Mouse (Mus musculus): Measurements from ENCODE around the gene Bcl7c. TPM values are rescaled to one million over a fixed set of nuclear protein-coding genes. Genes with fewer than 3 reads are reported as not detected.
"Not testable (repeated sequence)": the region's sequence is repeated elsewhere in the genome, so short reads cannot be mapped to it uniquely, and the experiment has no call there.

Bcl7c gene
- total RNA-seq (2017) = 22.5 to 27.9 TPM (median 23.5 TPM) in 3 replicates

DNA sequence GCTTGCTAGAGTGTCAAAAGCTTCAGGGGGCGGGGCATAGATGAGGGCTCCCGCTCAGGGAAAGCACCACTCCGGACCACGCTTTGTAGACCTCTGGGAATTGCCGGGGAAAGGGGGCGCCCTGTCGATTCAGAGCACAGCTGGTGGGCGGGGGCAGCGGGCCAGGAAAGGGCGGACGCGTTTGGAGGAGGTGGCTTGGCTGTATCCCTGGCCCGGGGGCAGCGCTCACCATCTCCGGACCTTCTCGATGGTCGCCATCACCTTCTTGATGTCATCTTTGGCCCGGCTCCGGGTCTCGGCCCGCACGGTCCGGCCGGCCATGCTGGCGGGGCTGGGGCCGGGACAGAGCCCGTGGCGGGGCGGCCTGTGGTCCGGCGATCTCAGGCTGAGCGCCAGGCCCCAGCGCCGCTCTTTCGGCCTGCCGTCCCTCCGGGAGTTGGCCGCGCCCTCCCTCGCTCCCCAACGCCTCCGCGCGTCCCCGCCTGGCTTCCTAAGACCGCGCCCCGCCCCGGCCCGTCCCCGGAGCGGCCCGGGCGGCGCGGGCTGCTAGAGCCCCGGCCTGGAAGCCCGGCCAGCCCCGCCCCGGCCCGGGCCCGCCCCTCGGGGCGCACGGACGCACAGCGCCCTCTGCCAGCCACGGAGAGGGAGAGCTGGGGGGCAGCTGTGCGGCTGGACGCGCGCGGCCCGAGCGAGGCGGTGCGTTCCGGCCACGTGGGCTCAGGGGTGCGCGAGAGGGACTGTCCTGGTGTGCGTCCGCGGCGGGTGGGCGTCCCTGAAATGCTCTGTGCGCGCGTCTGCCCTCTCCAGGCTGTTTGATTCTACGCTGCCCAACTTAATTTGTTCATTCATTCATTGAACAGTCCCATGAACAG lies at the start of gene Bcl7c:
Bcl7c (minus strand) TSS at position 727 of the 872 bp plus-strand sequence.
- ATAC-seq (replicated peaks; ENCODE audit: insufficient number of reproducible peaks, low FRiP score, low TSS enrichment, poor library complexity, severe bottlenecking) = peak; percentile 54

DNA sequence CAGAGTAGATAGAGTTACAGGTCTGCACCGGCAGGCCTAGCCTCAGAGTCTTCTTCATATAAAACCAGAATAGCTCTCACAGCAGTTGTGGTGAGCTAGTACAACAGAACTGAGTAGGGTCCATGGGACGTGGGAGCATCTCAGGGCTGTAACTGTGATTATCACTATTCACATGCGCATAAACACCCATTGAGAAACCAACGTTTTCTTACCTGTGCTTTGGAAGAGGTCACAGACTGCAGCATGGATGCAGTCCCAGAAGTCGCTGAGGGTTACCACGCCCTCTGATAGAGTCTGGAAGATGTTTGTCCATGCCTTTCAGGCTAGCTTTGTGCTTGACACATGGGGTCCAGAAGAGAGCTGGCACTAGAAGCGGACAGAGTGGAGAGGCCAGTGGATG lies 45.0 kb upstream of the Bcl7c start:
- ATAC-seq (replicated peaks; ENCODE audit: insufficient number of reproducible peaks, low FRiP score, low TSS enrichment, poor library complexity, severe bottlenecking) = no peak

DNA sequence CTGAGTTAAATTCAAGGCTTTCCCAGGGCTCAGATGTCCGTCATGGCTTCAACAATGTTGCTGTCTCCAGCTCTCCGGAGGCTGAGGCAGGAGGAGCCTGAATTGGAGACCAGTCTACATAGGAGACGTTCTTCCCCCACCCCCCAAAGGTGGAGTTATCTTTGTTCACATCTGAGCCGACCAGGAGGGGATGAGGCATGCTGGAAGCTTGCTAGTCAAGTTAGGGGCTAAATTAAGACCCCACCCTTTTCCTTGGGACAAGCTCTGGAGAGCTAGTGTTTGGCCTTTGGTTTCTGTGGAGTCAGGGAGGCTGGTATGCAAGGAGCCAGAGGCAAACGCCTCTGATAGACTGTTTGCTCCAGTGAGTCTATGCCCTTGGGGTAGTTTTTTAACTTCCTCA lies 44.4 kb upstream of the Bcl7c start:
- ATAC-seq (replicated peaks; ENCODE audit: insufficient number of reproducible peaks, low FRiP score, low TSS enrichment, poor library complexity, severe bottlenecking) = no peak

DNA sequence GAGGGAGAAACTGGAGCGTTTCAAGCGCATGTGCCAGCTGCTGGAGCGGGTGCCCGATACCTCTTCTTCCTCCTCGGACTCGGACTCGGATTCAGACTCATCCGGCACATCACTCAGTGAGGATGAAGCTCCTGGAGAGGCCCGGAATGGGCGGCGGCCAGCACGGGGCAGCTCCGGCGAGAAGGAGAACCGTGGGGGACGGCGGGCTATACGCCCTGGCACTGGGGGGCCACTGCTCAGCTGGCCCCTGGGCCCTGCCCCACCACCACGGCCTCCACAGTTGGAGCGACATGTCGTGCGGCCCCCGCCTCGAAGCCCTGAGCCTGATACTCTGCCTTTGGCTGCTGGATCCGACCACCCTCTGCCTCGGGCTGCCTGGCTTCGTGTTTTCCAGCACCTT lies 43.3 kb upstream of the Bcl7c start:
- no peak for ATAC-seq (replicated peaks; ENCODE audit: insufficient number of reproducible peaks, low FRiP score, low TSS enrichment, poor library complexity, severe bottlenecking)

DNA sequence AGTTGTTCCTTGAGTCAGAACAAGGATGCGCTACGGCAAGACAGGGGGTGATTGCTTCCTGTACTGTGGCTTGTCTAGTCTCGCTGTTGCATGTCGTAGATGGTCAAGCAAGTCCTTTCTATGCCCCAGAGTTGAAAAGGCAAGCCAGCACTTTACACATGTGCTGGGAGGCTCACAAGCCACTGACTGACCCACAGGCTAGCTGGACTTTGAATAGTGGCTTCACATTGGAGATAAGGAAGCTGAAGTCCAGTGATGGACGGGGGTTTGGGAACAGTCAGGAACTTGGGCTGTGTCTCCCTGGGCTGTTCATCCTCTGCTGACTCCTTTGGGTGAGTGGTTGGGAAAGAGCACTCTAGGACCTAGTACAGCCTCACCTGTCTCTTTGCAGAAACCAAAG lies 42.9 kb upstream of the Bcl7c start:
- no peak for ATAC-seq (replicated peaks; ENCODE audit: insufficient number of reproducible peaks, low FRiP score, low TSS enrichment, poor library complexity, severe bottlenecking)

DNA sequence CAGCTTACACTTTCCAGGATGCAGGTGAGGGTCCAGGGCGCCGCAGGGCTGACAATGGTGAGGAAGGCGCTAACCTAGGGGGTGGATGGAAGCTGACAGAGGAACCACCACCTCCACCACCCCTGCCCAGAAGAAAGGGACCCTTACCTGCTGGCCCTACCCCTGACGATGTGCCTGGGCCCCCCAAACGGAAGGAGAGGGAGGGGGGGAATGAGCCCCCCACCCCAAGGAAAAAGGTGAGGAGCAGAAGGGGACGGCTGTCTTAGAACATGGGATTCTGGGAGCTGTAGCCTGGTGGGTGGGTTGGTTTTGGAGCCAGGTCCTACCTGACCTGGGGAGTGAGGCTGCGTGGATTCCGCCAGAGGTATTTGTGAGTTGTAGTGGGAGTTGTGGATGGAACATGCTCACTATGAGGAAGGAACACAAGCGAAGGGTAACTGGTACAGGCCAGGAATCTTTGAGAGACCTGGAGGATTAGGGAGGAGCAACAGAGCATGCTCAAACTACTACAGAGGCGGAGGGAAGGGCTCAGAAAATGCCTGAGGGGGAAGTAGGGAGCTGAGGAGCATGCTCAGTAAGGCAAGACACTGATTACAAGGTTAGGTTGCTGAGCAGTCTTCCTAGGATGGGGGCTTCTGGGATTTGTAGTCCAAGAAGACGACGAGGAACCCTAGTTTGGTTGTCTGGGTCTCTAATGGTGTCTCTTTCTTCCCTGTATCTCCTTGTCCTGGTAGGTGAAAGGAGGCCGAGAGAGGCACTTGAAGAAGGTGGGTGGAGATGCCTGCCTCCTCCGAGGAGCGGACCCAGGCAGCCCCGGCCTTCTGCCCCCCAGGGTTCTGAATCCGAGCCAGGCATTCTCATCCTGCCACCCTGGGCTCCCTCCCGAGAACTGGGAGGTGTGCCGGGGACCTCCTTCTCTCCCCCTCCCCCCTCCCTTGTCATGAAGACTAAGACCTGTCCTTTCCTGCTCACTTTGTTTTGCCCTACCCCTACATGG lies 41.7 kb upstream of the Bcl7c start:
- ATAC-seq (replicated peaks; ENCODE audit: insufficient number of reproducible peaks, low FRiP score, low TSS enrichment, poor library complexity, severe bottlenecking) = no peak

DNA sequence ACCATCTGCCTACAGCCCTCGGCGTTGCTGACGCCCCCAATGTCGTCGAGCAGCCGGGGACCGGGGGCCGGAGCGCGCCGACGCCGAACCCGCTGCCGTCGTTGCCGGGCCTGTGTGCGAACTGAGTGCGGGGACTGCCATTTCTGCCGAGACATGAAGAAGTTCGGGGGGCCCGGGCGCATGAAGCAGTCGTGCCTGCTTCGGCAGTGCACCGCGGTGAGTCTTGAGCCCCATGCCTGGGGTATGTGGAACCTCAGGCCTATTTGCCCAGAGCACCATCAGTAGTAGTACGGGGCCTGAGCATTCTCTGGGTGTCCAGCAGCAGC lies 39.5 kb upstream of the Bcl7c start:
- no peak for ATAC-seq (replicated peaks; ENCODE audit: insufficient number of reproducible peaks, low FRiP score, low TSS enrichment, poor library complexity, severe bottlenecking)

DNA sequence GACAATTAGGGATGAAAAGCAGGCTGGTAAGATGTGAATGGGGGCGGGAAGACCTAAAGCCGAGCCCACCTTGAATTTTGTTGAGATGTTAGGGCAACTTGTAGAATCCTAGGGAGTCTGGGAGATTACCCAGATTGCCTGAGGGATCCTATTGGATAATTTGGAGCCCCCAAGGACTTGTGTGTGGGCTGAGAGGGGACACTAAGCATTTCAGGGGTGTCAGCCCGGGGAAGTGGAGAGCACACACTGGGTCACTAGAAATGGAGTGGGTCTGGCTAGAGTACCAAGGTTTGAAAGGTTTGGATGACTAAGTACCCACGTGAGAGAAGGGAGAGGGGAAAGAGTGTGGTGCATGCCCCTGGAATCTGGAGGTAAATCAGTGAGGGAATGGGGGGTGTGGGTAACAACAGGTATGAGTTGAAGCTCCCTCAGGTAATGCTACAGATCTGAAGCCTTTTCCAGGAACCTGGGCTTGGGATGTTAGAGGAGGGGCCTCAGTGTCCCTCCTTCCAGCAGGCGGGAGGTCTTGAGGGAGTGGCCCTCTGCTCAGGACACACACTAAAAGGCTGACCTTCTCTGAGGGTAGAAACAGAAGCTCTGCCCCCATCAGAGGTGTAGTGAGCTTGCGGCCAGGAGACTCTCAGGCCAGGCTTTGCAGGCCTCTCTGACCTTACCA lies 39.0 kb upstream of the Bcl7c start:
- no peak for ATAC-seq (replicated peaks; ENCODE audit: insufficient number of reproducible peaks, low FRiP score, low TSS enrichment, poor library complexity, severe bottlenecking)

DNA sequence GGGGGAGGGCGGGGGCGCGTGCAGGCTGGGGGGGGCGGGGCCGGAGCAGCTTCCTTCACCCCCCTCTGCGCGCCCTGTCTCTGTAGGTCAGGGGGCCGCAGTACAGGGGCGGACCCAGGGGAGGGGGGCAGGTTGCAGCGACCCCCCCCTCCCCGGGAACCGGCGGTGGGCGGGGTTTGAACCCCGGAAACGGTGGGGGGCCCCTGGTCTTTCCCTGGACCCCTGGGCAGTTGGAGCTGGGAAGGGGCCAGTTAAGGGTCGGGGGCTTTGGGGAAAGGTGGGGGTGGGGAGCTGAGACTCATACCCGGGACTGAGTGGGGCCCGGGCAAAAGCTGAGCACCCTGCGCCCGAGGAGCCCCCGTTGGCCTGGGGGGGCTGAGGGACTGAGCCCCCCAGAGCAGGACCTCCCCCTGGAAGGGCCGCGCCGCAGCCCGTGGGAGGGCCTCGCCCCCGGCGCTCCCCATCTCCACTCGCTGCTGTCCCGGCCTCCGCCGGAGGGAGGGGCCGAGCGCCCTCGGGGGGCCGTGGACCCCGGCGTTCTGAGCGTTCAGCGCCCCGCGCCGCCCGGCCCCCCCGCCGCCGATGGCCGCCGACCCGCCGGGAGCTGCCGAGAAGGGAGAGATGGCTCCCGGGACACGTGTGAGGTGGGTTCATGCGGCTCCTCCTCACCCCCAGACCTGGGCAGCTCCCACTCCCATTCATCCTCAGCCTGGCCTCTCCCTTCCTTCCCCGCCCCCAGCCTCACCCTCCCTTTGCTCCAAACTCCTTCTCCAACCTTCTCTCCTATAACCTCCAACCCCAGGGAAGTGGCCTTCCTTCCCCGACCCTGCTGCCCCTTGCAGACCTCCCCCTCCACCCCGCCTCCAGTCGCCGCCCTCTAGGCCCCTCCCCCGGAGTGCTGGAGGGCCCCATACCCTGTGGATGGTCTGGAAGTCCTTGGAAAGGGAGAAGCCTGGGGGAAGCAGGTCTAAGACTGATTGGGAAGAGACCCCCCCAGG lies 38.1 kb upstream of the Bcl7c start:
- no peak for ATAC-seq (replicated peaks; ENCODE audit: insufficient number of reproducible peaks, low FRiP score, low TSS enrichment, poor library complexity, severe bottlenecking)

DNA sequence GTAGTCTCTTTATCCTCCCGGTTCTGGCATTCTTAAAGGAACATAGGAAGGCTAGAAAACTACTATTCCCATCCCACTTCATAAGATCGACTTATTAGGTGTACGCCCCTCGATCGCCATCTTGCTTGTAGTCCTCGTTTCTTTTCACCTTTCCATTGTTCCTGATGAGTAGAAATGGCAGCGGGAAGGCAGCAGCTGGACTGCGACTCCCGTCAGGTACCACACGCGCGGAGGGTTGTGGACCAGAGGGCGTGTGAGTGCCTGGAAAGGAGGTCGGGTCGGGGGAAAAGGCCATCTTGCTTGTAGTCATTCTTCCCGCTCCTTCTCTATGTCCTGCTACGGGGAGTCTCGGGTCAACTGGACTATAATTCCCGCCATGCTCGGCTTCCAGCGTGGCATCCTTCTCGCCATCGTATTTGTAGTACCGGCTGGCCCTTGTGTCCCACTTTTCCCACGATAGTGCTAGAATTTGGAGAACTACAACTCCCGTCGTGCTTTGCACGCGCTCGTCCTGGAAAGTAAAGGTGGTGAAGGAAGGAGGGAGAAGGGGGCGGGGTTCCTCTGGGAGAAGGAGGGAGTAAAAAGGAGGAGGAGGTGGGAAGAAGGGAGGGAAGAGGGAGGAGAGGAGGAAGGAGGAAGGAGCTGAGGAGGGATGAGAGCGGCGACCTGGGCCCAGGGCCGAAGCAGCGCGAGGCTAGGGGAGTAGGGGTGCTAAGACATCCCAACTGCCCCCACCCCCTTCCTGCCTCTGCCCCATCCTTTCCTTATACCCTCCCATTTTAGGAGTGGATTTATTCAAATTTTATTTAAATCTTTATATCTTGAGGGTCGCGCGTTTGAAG lies 37.1 kb upstream of the Bcl7c start:
- peak; percentile 88 for ATAC-seq (replicated peaks; ENCODE audit: insufficient number of reproducible peaks, low FRiP score, low TSS enrichment, poor library complexity, severe bottlenecking)

DNA sequence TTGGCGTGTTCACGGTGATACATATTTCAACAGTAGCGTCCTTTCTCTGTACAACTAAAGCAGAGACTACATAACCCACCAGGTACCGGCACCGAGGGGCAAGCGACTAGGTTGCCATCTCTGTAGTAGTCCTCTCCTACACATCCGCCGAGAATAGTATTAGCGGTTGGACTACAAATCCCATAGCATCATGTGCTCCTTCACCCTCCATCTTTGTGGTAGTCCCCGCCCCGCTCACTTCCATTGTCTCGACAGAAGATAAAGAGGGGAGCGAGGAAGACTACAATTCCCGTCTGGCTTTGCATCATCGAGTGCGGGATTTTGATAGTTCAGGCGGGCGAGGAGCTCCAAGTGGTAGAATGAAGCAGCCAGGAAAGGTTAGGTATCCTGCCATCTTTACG lies 36.5 kb upstream of the Bcl7c start:
- ATAC-seq (replicated peaks; ENCODE audit: insufficient number of reproducible peaks, low FRiP score, low TSS enrichment, poor library complexity, severe bottlenecking) = peak; percentile 90

DNA sequence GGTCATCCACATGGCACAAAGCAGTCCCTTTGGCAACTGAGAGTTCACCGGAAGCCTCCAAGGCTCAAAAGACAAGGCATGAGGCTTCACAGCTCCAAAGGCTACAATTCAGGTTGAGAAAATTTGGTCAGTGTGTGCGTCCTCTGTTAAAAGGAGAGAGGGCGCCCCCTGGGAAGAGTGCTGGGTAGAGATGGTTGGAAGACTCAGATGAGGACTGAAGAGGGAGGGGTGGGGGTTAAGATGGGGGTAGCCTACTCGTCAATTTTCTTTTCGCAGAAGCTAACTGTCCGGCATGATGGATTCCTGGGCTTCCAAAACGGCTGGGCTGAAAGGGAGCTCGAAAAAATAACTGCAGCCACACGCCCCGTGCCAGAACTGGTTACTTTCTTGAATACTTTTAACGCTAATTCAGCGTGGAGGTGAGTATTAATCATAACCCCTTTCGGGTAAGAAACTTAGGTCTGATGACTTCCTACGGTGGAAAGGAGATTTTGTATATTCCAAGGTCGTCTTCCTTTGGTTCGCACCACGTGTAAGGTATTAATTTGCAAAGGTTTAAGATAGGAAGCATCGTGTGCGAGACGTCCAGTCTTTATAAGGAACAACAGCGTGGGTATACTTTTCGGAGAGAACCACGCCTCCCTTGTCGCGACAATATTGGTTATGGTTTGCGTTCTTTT lies 35.8 kb upstream of the Bcl7c start, which contains the start of gene Fbxl19:
Fbxl19 (plus strand) TSS at position 178 of the 680 bp plus-strand sequence.
- no peak for ATAC-seq (replicated peaks; ENCODE audit: insufficient number of reproducible peaks, low FRiP score, low TSS enrichment, poor library complexity, severe bottlenecking)

DNA sequence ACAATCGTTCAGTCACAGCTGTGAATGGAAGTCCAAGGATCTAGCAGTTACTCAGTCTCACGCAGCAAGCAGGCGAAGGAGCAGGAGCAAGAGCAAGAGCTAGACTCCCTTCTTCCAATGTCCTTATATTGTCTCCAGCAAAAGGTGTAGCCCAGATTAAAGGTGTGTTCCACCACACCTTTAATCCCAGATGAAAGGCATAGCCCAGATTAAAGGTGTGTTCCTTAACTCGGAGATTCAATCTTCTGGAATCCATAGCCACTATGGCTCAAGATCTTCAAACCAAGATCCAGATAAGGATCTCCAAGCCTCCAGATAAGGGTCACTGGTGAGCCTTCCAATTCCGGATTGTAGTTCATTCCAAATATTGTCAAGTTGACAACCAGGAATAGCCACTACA lies 23.3 kb upstream of the Bcl7c start, which contains the start of gene Ctf2:
Ctf2 (minus strand) TSS at position 101 of the 400 bp plus-strand sequence.
- ATAC-seq (replicated peaks; ENCODE audit: insufficient number of reproducible peaks, low FRiP score, low TSS enrichment, poor library complexity, severe bottlenecking) = not testable (repeated sequence)

DNA sequence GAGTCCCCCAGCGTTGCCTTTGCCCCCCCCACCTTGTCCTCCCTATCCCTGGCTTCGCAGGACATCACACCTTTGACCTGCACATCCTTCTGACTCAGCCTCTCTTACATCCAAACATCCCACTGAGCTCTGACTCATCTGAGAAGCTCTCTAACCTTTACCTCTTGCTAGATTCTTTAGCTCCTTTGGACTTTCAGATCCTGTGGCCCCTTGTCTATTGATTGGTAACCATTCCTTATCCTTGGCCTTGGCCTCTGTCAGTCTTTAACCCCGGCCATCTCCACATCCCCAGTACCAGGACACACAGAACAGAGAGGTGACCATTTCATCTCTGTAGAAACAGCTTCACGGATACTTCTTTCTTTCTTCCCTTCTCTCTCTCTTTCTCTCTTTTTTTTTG lies 21.4 kb upstream of the Bcl7c start:
- ATAC-seq (replicated peaks; ENCODE audit: insufficient number of reproducible peaks, low FRiP score, low TSS enrichment, poor library complexity, severe bottlenecking) = no peak

DNA sequence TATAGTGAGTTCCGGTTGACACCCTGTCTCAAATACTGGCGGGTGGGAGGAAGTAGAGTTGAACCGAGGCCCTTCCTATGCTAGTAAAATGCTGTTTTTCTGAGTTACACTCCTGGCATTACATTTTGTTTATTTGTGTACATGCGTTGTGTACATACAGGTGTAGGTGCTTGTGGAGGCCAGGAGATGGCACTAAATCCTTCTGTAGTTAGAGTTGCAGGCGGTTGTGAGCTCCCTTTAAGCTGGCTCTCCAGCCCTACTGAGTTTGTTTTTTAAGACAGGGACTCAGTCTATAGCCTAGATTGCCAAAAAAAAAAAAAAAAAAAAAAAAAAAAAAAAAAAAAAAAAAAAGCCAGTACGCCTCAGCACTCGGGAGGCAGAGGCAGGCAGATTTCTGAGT lies 19.2 kb upstream of the Bcl7c start:
- ATAC-seq (replicated peaks; ENCODE audit: insufficient number of reproducible peaks, low FRiP score, low TSS enrichment, poor library complexity, severe bottlenecking) = no peak

DNA sequence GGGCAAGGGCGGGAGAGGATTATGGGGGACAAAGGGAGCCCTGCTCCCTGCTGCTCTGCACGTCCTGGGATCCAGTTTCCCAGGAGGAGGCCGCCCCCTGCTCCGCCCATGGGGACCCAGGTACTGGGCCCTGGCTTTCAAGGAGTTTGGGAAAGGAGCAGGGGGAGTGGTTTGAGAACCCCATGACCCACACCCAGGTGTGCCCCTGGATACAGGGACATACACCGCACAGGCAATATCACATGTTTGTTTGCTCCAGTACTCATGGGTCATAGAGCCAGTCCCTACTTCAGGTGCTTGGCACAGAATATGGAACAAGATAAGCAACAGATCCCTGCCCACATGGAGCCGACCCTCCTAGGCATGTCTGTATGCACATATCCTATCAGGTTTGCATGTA lies 17.2 kb upstream of the Bcl7c start:
- no peak for ATAC-seq (replicated peaks; ENCODE audit: insufficient number of reproducible peaks, low FRiP score, low TSS enrichment, poor library complexity, severe bottlenecking)

DNA sequence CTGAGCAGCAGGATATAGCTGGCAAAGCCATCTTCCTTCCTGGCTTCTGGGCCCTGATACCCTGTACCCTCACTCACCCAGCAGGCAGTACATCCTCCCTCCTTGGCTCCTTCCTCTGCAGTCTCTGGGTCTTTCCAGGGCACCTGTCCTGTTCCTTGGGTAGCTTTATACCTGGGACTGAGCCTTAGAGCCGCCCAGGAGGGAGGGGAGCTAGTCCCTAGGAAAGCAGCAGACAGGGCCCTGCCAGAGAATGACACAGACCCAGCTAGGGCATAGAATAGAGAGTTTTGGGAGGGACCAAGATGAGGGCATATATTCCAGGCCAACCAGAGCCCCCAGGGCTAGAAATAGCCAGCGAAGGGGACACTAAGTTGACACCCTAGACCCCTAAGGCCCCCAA lies 16.8 kb upstream of the Bcl7c start:
- ATAC-seq (replicated peaks; ENCODE audit: insufficient number of reproducible peaks, low FRiP score, low TSS enrichment, poor library complexity, severe bottlenecking) = no peak

Data from monocyte, adult 5-6 weeks (primary cell).